Mouse (Mus musculus) lung, adult 18-20 months (tissue): Measurements from ENCODE around the gene Trpm1.
A peak's percentile ranks its signal among the peaks of the same experiment; 100 is the strongest.

ENCODE experiments used
- DNase-seq, 2 experiments: peaks; one replicate each; pipeline ENCODE4 v3.0.0; 2022; ENCODE audit warnings: mixed read lengths in 2 of 2

The Trpm1 gene

GRCm38 (mm10) chr7:64164997-64165396 lies 11.4 kb downstream of the Trpm1 start:
- peak; percentile 42 to 58 for DNase-seq

- no peak for DNase-seq
Measured at GRCm38 (mm10) chr7:64166025-64166424, 12.4 kb downstream of the Trpm1 start.

- peak; percentile 25 to 51 for DNase-seq
Measured at GRCm38 (mm10) chr7:64166724-64167123, 13.1 kb downstream of the Trpm1 start.

GRCm38 (mm10) chr7:64179310-64179709 lies 25.7 kb downstream of the Trpm1 start:
- DNase-seq, result peak; percentile 62 to 64

- DNase-seq, result no peak
Measured at GRCm38 (mm10) chr7:64185203-64185931, 31.7 kb downstream of the Trpm1 start.

GRCm38 (mm10) chr7:64185932-64186312 lies 32.3 kb downstream of the Trpm1 start:
- no peak for DNase-seq

GRCm38 (mm10) chr7:64192261-64192943 lies 38.8 kb downstream of the Trpm1 start:
- DNase-seq, result peak; percentile 50 to 65

GRCm38 (mm10) chr7:64193476-64193875 lies 39.8 kb downstream of the Trpm1 start:
- no peak for DNase-seq

GRCm38 (mm10) chr7:64196114-64196513 lies 42.5 kb downstream of the Trpm1 start:
- DNase-seq, result no peak

GRCm38 (mm10) chr7:64208700-64209099 lies 55.1 kb downstream of the Trpm1 start:
- no peak for DNase-seq

GRCm38 (mm10) chr7:64212870-64213269 lies 59.2 kb downstream of the Trpm1 start:
- no peak for DNase-seq

- DNase-seq, result no peak
Measured at GRCm38 (mm10) chr7:64214066-64214465, 60.4 kb downstream of the Trpm1 start.

- DNase-seq, result no peak
Measured at GRCm38 (mm10) chr7:64215613-64216012, 62.0 kb downstream of the Trpm1 start.

GRCm38 (mm10) chr7:64217428-64217827 lies 63.8 kb downstream of the Trpm1 start:
- DNase-seq, result no peak

- DNase-seq, result no peak
Measured at GRCm38 (mm10) chr7:64219765-64220164, 66.1 kb downstream of the Trpm1 start.

- no peak for DNase-seq
Measured at GRCm38 (mm10) chr7:64223215-64223614, 69.6 kb downstream of the Trpm1 start.

- DNase-seq, result peak in 1 of 2 experiments; percentile 5
Measured at GRCm38 (mm10) chr7:64226339-64227194, 72.9 kb downstream of the Trpm1 start.

GRCm38 (mm10) chr7:64227586-64227985 lies 74.0 kb downstream of the Trpm1 start:
- DNase-seq, result no peak

GRCm38 (mm10) chr7:64228300-64228699 lies 74.7 kb downstream of the Trpm1 start:
- DNase-seq, result no peak

GRCm38 (mm10) chr7:64229911-64230310 lies 76.3 kb downstream of the Trpm1 start:
- no peak for DNase-seq

GRCm38 (mm10) chr7:64231001-64231400 lies 77.4 kb downstream of the Trpm1 start:
- no peak for DNase-seq

GRCm38 (mm10) chr7:64231996-64232395 lies 78.4 kb downstream of the Trpm1 start:
- DNase-seq, result no peak

GRCm38 (mm10) chr7:64234310-64234820 lies 80.7 kb downstream of the Trpm1 start:
- DNase-seq, result no peak
